Mouse (Mus musculus): Measurements from ENCODE around the gene Slc35f3. TPM values are rescaled to one million over a fixed set of nuclear protein-coding genes. Genes with fewer than 3 reads are reported as not detected.

Gene Slc35f3
- polyA plus RNA-seq, 1 experiment from 2014 or later = 0.68 TPM

DNA sequence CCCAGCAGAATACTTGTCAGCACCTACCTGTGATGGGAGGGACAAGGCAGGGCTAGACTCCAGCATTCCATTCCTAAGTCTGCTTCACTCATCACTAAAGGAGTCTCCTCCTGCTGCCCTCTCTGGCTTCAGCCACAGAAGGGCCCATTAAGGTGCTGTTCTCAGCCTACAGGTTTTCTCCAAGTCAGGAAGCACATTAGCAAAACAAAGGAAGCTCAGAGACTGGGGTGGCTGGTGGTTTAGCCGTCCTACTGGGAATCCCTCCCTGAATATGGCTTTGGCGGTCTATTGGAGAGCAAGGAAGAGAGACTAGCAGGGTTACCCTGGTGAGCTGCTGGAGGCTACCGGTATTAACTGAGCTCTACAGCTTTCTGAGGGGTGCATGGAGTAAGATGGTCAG, 59.6 kb downstream of the Slc35f3 start:
- Histone ChIP-seq H3K27ac (replicated peaks) (no peak overlapping the region), H3K4me3 (ENCODE audit: low read depth, low read length) (no peak overlapping the region), H3K4me1 (replicated peaks; ENCODE audit: control insufficient read depth, insufficient read depth) (no peaks in the 10 kb centered on the region), H3K27me3 (ENCODE audit: control insufficient read depth, insufficient read depth, low read length) (no peaks in the 10 kb centered on the region), H3K9me3 (ENCODE audit: control insufficient read depth, low read length) (no peaks in the 10 kb centered on the region), H3K36me3 (ENCODE audit: control insufficient read depth, insufficient read depth, low read length) (no peaks in the 10 kb centered on the region), H3K9ac (ENCODE audit: low read length) (no peak overlapping the region), H3K4me2 (replicated peaks; ENCODE audit: low read depth) (no peak overlapping the region)
- no peak for DNase-seq (ENCODE audit: low spot score)
- TF ChIP-seq CTCF (IDR thresholded peaks at IDR 0.05; ENCODE audit: low read depth) = no peak
- no peak for TF ChIP-seq EP300 (optimal IDR thresholded peaks at IDR 0.05)
- 48% methylated on average over 3 of the region's 3 CpGs for WGBS
- ATAC-seq (ENCODE audit: low FRiP score, low TSS enrichment) = no peak

DNA sequence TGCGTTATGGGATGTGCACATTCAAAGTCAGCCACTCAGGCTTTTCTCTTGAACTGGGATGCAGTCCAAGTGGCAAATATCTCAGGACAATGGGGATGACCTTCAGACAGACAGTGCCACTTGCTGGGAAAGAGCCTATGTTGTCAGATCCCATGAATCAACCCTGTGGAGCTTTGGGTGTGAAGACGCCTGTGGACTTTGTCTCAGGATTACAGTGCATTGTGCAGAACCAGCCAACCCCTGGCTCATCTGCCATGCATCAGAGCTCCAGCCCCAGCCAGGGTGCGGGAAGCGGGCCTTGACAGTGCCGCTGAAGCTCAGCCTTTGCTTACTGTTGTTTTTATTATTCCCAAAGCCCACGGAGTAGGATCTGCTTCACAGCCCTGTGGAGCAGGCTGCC, 60.9 kb downstream of the Slc35f3 start:
- no peak overlapping the region for H3K4me2 ChIP-seq (replicated peaks; ENCODE audit: low read depth)
- no peaks in the 10 kb centered on the region for H3K4me1 ChIP-seq (replicated peaks; ENCODE audit: control insufficient read depth, insufficient read depth)
- ATAC-seq (ENCODE audit: low FRiP score, low TSS enrichment) (no peak), DNase-seq (ENCODE audit: low spot score) (no peak)
- WGBS = 69% methylated on average over 6 of the region's 6 CpGs
- H3K4me3 ChIP-seq (ENCODE audit: low read depth, low read length) = no peak overlapping the region
- H3K36me3 ChIP-seq (ENCODE audit: control insufficient read depth, insufficient read depth, low read length) = no peaks in the 10 kb centered on the region
- no peaks in the 10 kb centered on the region for H3K27me3 ChIP-seq (ENCODE audit: control insufficient read depth, insufficient read depth, low read length)
- TF ChIP-seq CTCF (IDR thresholded peaks at IDR 0.05; ENCODE audit: low read depth) (no peak), EP300 (optimal IDR thresholded peaks at IDR 0.05) (no peak)
- H3K27ac ChIP-seq (replicated peaks) = no peak overlapping the region
- no peaks in the 10 kb centered on the region for H3K9me3 ChIP-seq (ENCODE audit: control insufficient read depth, low read length)
- no peak overlapping the region for H3K9ac ChIP-seq (ENCODE audit: low read length)

DNA sequence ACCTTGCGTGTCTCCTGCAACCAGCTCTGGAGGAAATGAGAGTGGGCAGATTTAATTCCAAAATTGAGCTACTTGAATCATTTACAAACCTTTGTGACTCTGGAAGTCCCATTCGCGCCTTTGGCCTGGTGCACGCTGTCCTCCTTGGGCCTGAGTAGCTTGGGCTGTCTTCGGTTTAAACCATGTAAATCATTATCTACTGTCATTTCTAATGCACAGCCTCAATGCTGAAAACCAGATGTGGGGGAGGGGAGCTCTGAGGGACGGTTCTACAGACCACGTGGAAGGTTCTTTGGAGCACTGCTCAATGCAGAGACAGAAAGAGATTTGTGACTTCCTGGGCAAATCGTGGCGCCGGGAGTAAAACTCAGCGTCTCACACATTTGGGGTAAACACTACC, 61.7 kb downstream of the Slc35f3 start:
- 49% methylated on average over 11 of the region's 11 CpGs for WGBS
- Histone ChIP-seq H3K27me3 (ENCODE audit: control insufficient read depth, insufficient read depth, low read length) (no peaks in the 10 kb centered on the region), H3K4me3 (ENCODE audit: low read depth, low read length) (no peak overlapping the region), H3K4me1 (replicated peaks; ENCODE audit: control insufficient read depth, insufficient read depth) (no peaks in the 10 kb centered on the region), H3K4me2 (replicated peaks; ENCODE audit: low read depth) (no peak overlapping the region), H3K27ac (replicated peaks) (no peak overlapping the region), H3K9me3 (ENCODE audit: control insufficient read depth, low read length) (no peaks in the 10 kb centered on the region), H3K36me3 (ENCODE audit: control insufficient read depth, insufficient read depth, low read length) (no peaks in the 10 kb centered on the region), H3K9ac (ENCODE audit: low read length) (no peak overlapping the region)
- no peak for ATAC-seq (ENCODE audit: low FRiP score, low TSS enrichment)
- TF ChIP-seq EP300 (optimal IDR thresholded peaks at IDR 0.05) = no peak
- no peak for TF ChIP-seq CTCF (IDR thresholded peaks at IDR 0.05; ENCODE audit: low read depth)
- DNase-seq (ENCODE audit: low spot score) = no peak

DNA sequence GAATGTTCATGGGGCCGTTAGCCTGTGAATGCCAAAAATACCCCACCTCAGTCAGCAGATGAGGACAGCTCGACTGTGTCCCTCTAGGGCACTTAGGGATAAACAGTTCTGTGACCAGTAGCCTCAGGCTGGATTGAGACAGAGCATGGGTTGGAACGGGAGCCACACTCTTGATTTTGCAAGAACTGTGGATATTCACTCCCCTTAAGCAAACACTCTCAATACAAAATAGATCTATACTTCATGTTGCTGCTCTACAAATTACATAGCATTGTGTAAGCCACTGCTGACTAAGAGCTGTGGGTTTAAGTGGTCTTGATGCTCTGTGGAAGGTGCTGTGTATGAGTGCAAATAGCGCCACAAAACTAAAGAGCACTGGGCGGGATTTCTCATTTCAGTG, 62.3 kb downstream of the Slc35f3 start:
- Histone ChIP-seq H3K36me3 (ENCODE audit: control insufficient read depth, insufficient read depth, low read length) (no peaks in the 10 kb centered on the region), H3K9me3 (ENCODE audit: control insufficient read depth, low read length) (no peaks in the 10 kb centered on the region), H3K27ac (replicated peaks) (no peak overlapping the region), H3K27me3 (ENCODE audit: control insufficient read depth, insufficient read depth, low read length) (no peaks in the 10 kb centered on the region), H3K4me1 (replicated peaks; ENCODE audit: control insufficient read depth, insufficient read depth) (no peaks in the 10 kb centered on the region), H3K4me3 (ENCODE audit: low read depth, low read length) (no peak overlapping the region), H3K4me2 (replicated peaks; ENCODE audit: low read depth) (no peak overlapping the region), H3K9ac (ENCODE audit: low read length) (no peak overlapping the region)
- ATAC-seq (ENCODE audit: low FRiP score, low TSS enrichment) = no peak
- no peak for TF ChIP-seq EP300 (optimal IDR thresholded peaks at IDR 0.05)
- 51% methylated on average over 5 of the region's 5 CpGs for WGBS
- no peak for DNase-seq (ENCODE audit: low spot score)

DNA sequence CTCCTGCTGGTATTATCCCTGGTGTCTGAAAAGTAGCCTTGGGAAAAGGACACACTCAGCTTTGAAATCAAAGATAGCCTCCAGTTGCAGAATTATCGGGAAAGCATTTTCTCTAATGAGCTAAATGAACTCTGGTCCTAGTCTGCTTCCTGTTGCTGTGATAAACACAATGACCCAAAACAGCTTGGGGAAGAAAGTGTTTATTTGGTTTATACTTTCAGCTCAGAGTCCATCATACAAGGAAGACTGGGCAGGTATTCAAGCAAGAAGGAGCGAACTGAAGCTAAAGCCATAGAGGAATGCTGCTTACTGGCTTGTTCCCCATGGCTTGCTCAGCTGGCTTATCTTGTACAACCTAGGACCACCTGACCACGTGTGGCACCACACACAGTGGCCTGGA, 67.9 kb downstream of the Slc35f3 start:
- Histone ChIP-seq H3K27me3 (ENCODE audit: control insufficient read depth, insufficient read depth, low read length) (no peaks in the 10 kb centered on the region), H3K4me2 (replicated peaks; ENCODE audit: low read depth) (no peak overlapping the region), H3K9me3 (ENCODE audit: control insufficient read depth, low read length) (no peaks in the 10 kb centered on the region), H3K27ac (replicated peaks) (no peak overlapping the region), H3K4me1 (replicated peaks; ENCODE audit: control insufficient read depth, insufficient read depth) (no peaks in the 10 kb centered on the region), H3K9ac (ENCODE audit: low read length) (no peak overlapping the region), H3K4me3 (ENCODE audit: low read depth, low read length) (no peak overlapping the region), H3K36me3 (ENCODE audit: control insufficient read depth, insufficient read depth, low read length) (no peaks in the 10 kb centered on the region)
- TF ChIP-seq EP300 (optimal IDR thresholded peaks at IDR 0.05) (no peak), CTCF (IDR thresholded peaks at IDR 0.05; ENCODE audit: low read depth) (no peak)
- no peak for DNase-seq (ENCODE audit: low spot score)
- 63% methylated on average over 3 of the region's 3 CpGs for WGBS
- no peak for ATAC-seq (ENCODE audit: low FRiP score, low TSS enrichment)

DNA sequence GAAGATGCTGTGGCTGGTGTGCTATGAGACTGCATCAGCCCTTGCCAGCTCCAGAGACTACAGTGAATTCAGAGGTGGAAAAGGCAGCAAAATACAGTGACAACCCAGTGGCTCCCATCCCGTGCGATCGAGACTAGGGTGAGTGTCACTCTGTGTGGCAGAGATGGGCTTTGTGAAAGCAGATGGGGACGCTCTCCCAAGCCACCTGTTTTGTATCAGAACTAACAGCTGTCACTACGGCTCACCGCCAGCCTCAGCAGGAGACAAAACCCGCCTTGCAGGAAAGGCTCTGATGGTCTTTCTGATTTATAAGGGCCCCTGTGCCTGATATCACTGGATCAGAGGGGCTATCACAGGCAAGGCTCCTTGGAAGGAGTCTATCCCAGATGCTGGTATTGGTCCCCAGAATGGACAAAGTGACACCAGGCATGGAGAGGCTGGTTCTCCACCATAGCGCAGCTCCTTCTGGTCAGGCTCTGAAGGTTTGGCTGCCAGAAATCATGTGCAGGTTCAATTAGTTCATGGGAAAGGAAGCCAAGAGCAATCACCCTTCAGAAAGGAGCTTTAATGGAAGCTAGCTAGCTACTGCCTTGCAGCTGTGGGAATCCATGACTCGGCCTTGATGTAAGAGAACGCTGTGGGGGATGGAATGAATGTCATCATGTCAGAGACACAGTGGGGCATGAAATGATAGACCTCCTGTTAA, 70.1 kb downstream of the Slc35f3 start:
- no peak for DNase-seq (ENCODE audit: low spot score)
- TF ChIP-seq CTCF (IDR thresholded peaks at IDR 0.05; ENCODE audit: low read depth) (no peak), EP300 (optimal IDR thresholded peaks at IDR 0.05) (no peak)

More for the DNA sequence above, 70.1 kb downstream of the Slc35f3 start:
- no peak overlapping the region for H3K4me3 ChIP-seq (ENCODE audit: low read depth, low read length)
- H3K27ac ChIP-seq (replicated peaks) = no peak overlapping the region
- no peaks in the 10 kb centered on the region for H3K4me1 ChIP-seq (replicated peaks; ENCODE audit: control insufficient read depth, insufficient read depth)
- 75% methylated on average over 10 of the region's 10 CpGs for WGBS
- no peaks in the 10 kb centered on the region for H3K27me3 ChIP-seq (ENCODE audit: control insufficient read depth, insufficient read depth, low read length)
- H3K4me2 ChIP-seq (replicated peaks; ENCODE audit: low read depth) = no peak overlapping the region
- no peak overlapping the region for H3K9ac ChIP-seq (ENCODE audit: low read length)
- no peaks in the 10 kb centered on the region for H3K9me3 ChIP-seq (ENCODE audit: control insufficient read depth, low read length)
- no peak for ATAC-seq (ENCODE audit: low FRiP score, low TSS enrichment)
- H3K36me3 ChIP-seq (ENCODE audit: control insufficient read depth, insufficient read depth, low read length) = no peaks in the 10 kb centered on the region
